Mouse (Mus musculus) heart, postnatal 25 days (tissue): ENCODE measurements around the gene Mfng. TPM values are rescaled to one million over a fixed set of nuclear protein-coding genes. Genes with fewer than 3 reads are reported as not detected.

Source experiments
- DNase-seq: peaks from one replicate; pipeline ENCODE4 v3.0.0; 2022; ENCODE audit warnings: low spot score
- intact Hi-C: fragments of 180-260 bp; cut with DNase I; formaldehyde crosslinking; loops from one replicate; pipeline ENCODE4 v1.15.1; 2025
- total RNA-seq, 2 experiments: library from RNA; stranded (reverse); gene quantifications; 2 replicates each; pipeline ENCODE4 v1.2.3; 2021

The Mfng gene
- total RNA-seq, 2 experiments from 2014 or later: 11.6 to 13.2 TPM

DNA sequence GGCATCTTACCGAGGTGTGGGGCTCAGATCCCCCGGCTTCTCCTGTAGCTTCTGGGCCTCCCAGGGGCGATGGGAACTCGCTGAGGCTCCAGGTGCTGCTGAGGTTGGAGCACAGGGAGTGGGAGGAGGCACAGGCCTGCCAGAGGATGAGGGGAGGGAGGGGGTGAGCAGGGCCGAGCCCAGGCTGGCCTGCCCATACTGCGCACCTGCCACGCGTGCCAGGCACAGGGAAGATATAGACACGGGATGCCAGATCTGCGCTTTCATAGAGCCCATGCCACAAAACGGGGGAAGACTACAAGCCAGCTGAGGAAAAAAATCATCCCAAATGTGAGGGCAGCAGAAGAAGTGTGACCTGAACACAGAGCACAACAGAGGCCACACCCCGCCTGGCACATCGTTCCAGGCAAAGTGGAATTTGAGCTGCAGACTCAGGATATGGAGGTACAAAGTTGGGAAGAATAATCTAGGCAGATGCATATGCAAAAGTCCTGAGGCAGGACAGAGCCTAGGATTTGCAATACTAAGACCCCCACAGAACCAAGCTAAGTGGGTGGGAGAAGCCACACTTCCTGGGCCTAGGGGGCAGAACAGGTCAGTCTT is 16.5 kb upstream of the Mfng start:
- DNase-seq: no peak
- intact Hi-C loops: no loop called here

DNA sequence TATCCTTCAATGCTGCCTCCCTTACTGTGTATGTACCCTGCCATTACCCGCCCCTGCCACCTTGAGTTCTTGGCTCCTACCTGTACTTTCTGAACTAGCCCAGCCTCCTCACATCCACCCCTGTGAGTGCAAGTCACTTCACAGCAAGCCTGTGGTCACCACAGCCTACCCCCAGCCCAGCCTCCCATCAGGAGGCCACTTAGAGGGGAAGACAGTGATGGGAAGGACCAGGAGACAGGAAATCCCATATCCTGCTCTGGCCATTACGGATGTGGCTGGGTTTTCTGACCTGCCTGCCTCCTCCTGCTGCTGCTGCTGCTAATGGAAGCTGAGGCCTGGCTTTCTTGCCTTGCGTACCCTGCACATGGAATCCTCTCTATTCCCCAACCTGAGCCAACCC is 14.8 kb upstream of the Mfng start:
- DNase-seq: no peak
- intact Hi-C loops: no loop called here

DNA sequence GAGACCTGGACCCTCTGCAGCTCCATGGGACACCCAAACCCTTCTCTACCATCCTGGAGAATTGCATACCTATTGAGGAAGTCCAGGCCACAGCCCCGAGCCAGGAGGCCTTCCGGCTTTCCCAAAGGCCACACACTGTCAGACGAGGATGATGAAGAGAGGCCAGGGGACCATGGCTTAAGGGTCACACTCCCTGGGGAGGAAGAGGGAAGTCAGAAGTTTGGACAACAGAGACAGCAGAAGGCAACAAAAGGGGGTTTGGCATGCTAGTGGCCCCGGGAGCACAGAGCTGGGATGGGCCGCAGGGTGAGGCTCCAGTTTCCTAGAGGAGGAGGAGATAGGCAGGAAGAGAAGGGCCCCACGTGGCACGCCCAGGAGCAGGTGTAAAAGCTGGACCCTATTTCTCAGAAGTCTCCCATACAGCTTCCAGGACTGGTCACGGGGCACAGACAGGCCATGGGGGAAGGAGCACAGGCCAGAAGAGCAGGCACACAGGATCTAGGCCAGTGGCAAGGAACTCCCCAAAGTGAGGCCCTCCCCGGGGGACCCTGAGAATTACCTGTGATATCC is 14.1 kb upstream of the Mfng start:
- DNase-seq: no peak
- intact Hi-C loops: loop anchor here (2.0 kb wide), 1 partner anchor 49 kb away; no protein-coding TSS in a partner anchor

DNA sequence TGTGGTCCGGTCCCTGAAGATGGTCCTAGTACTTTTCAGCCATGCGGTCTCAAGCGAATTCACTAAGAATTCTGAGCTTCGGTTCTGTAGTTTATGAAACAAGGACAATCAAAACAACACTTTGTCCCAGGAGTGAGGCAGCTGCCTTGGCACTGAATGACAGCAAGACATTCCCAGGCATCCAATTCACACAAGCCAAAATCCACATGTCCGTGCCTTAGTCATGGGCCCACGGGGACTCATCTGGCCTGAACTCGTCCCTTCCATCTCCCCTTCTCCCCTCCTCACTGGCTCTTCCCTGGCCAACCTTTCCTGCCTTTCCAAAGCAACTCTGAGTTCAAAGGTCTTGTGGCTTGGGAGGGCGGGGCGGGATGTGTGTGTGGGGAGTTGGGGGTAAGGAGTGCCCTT is 13.1 kb upstream of the Mfng start:
- DNase-seq: peak; percentile 72
- intact Hi-C loops: loop anchor here (1.0 to 2.0 kb wide), 2 partner anchors 18 to 50 kb away; no protein-coding TSS in a partner anchor

DNA sequence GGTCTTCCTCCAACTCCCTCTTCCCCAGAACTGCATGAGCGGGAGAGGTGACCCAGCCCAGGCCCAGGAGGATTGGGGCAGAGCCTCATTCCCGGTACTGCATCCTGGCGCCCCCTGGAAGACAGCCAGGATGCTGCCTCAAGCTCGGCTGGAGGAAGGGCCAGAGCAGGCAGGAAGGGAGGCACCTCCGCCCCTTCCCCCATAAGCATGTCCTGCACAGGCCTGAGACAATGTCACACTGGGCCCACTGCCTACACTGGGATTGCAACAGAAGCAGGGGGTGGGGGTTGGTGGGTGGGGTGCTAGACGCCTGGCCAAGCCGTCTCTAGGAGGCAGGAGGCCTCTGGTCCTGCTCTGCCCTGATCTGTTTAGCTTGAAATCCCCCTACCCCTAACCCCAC is 12.7 kb upstream of the Mfng start:
- DNase-seq: peak; percentile 84
- intact Hi-C loops: loop anchor here (1.0 to 2.0 kb wide), 2 partner anchors 18 to 51 kb away; no protein-coding TSS in a partner anchor

DNA sequence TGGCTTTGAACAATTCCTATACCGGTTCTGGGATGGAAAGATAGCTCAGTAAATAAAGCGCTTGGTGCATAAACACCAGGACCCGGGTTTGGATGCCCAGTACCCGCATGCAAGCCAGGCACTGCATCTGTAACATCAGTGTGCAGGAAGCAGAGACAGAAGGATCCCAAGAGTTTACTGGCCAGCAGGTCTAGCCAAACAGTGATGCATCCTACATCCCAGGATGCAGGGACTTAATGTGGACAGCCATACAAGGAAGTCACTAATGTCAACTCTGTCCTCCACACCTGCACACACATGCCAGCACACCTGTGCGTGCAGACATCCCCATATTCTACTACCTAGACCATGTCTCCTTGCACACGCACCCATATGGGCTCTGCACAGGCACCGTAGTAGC is 12.0 kb upstream of the Mfng start:
- intact Hi-C loops: no loop called here

DNA sequence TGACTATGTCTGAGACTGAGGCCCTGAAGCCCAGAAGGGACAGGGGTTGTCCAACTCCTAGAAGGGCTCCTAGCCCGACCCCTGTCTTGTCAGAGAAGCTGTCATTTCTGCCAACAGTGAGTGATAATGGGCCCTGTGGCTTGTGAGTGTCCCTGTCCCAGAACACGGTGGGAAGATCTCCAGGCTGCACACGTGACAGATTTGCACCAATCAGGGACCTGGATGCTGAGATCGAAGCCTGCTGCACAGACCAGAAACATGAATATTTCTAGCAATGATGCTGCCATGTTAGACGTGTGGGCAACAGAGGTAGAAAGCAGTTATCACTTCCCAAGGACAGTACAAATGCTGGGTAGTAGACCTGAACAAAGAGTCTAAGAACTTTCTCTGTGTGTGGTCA is 11.2 kb upstream of the Mfng start:
- DNase-seq: no peak
- intact Hi-C loops: no loop called here

More for the DNA sequence above, 12.0 kb upstream of the Mfng start:
- DNase-seq: no peak

DNA sequence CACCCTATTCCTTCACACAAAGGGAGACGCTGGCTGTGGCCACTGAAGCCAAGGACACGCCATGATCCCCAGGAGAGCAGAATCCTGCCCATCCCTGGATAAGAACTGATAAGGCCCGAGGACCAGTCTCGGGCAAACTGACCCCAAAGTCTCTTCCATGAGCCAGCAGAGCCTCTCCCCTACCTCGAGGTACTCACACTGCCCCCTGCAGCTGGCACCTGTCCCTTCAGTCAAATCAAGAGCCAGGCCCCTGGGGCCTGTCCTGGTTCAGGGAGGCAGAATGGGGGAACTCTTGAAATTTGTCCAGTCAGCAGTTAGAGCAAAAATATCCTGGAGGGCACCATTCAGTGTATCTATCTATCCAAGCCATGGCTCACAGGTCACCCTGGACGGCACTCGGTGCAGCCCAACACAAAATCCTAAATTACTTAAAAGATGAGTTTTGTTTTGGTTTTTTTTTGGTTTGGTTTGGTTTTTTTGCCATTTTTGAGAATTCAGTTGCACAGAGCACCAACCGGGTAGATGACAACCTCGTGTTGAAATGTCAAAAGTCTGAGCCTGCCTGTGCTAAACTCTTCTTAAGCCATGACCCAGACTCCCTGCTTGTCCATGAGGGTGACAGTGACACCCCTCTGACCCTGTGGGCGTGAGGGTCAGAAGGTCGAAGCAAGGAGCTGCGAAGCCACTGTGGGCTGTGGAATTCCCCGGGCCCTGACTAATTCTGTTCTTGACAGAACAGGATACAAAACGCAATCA is 9.3 kb upstream of the Mfng start:
- intact Hi-C loops: no loop called here
- DNase-seq: no peak

DNA sequence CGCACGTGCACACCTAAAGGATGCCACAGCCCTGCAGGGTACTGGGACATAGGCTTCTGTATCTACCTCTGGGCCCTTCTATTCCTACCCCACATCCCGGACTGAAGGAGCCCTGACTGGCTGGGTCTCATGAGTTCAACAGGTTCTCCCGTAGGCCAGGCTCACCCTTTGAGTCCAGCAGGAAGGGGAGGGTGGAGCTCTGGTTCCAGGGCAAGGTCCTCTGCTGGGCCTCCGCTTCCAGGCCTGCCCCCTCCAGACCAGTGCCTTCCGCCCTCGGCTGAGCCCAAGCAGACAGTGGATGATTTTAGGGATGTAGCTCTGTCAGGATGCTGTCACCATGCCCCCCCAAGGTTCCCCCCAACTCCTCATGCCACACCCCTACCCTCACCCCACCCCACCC is 7.6 kb upstream of the Mfng start:
- intact Hi-C loops: no loop called here
- no peak for DNase-seq

DNA sequence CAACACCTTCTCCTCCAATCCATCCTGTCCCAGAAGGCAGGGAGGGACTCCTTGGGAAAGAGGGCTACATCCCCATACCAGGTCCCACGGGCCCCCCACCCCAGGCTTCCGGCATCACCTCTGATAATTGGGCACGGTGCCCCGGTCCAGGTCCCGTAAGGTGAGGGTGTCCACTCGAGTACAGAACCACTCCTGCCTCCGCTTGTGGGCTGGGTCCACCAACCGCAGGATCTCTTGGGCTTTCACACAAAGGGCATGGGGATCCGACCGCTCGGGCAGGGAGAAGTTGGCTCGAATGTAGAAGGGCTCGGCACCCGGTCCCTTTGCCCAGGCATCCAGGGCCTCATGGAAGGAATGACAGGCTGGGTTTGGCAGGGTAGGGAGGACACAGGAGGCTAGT is 7.1 kb upstream of the Mfng start:
- DNase-seq: no peak
- intact Hi-C loops: no loop called here

DNA sequence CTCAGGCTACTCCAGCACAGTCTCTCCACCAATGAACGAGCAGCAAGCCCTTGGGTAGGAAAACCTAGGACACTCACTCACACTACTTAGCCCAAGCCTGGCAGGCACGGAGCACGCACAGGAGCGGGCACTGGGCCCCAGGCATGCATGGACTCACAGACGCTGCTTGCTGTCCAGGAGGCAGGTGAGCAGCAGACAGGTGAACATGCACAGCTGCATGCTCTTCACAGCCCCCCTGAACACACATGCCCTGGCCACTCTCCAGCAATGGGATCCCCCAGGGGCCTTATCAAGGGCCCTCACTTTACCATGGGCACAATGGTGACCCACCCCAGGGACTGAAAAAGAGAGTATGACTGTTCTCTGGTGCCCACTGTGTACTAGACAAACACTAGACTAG is 6.4 kb upstream of the Mfng start:
- intact Hi-C loops: no loop called here

DNA sequence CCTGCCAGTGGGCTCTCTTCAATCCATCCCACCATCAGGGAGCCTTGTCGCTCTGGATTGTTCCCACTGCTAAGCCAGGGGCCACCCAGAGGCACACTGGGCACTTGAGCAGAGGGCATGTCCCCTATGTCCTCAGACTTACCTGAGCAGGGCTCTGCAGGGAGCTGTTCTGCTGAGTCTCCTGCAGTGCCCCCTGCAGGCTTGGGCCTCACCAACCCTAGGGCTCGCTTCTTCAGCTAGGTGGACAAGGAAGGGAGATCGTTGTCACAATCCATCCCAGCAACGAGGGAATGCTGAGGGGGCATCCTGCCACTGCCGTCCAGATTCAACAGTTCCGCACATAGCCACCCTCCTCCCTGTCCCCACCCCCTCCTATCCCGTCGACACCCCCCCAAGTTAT is 6.0 kb upstream of the Mfng start:
- DNase-seq: no peak

More for the DNA sequence above, 6.4 kb upstream of the Mfng start:
- no peak for DNase-seq

DNA sequence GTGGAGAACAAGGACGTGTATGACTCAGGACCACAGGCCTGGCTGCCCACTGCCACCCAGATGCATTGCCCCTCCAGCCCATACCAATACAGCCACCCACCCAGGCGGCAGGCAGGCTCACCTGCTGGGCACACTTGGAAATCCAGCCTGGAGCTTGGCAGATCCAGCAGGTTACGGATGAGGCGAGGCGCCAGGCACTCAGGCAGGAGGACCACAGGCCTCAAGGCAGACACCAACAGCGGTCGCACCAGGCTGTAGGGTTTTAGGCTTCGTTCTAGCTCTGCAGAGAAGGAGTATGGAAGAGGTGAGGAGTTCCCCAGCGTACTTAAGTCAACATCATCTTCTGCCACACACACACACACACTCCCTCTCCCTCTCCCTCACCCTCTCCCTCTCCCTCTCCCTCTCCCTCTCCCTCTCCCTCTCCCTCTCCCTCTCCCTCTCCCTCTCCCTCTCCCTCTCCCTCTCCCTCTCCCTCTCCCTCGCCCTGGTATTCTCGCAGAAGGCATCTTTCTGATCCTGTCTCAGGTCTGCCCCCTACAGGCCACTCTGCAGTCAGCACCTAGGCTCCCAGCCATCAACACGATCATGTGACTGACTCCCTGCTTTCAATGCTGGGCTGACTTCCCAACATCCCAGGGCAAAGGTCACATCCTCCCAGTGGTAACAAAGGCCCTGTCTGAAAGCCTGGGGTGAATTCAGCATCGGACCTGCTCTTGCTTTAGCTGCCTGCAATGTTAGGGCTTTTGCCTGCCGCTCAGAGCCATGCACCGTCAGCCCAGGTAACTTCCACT is 5.0 kb upstream of the Mfng start:
- intact Hi-C loops: no loop called here
- peak; percentile 84 for DNase-seq

More for the DNA sequence above, 6.0 kb upstream of the Mfng start:
- intact Hi-C loops: no loop called here

DNA sequence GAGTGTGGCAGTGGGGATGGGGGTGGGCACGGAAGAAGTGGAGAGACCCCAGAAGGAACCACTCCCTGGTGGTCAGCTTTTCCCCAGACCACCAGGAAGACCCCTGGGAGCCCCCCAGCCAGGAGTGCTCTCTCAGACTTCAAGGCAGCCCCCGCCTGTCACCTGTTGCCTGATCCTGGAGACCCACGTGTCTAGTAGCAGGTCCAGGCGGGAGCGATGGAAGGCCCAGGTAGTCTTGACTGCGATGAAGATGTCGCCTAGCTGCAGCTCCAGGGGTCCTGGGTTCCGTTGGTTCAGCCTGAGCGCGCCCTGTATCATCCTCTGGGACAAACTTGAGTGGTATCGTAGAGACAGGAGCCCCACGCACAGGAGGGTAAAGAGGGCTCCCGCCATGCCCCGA is 419 bp downstream of the Mfng start:
- intact Hi-C loops: no loop called here
- no peak for DNase-seq

DNA sequence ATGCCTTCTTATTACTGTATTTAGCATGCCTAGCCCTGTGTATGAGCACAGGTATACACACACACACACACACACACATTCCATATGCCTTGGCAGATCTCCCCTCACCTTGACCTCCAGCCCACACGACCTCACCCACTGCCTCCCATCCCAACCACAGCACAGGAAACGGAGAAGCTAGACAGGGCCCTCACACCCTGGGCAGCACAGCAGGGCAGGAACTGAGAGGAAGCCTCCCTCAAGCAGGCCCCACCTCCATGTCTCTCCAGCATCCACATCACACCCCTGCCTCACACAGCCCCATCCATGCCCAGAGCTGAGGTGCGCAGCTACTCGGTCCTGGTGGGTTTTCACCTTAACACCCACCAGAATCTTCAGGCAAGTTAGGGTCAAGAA is 909 bp downstream of the Mfng start:
- no peak for DNase-seq
- intact Hi-C loops: no loop called here

DNA sequence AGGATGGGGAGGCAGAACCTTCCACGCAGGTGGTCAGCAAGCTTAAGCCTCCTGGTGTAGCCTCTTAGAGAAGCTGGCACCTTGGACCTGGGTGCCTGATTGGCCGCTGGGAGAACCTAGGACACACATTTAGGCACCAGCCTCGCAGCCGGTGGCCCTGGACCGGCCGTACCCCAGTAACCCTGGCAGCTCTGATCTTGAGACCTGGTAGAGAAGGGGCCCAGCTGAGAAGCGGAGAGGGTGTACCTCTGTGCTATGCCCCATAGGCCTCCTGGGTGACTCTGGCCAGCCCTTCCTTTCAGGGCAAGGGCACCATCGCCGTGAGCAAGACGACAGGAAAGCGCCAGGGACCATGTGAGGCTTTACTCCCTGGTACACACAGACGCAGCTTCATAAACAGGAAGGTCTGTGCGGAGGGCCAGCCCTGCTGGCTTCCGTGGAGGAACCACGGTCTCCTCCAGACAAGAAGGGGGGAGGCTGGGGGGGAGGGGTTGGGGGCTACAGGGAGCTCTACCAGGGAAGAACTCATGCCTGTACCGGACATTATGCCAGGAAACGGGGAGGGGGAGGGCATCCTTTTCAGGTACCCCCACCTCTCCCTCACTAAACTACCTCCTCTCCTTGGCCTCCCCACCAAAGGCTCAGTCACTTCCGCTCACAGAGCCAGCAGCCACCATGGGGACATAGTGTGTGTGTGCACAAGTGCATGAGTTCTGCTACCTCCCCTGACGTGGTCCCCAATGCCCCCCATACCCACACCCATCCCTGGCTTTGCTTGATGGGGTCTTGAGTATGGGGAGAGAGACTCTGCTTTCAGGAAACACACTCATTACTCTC is 1.5 kb downstream of the Mfng start:
- DNase-seq: peak; percentile 49

DNA sequence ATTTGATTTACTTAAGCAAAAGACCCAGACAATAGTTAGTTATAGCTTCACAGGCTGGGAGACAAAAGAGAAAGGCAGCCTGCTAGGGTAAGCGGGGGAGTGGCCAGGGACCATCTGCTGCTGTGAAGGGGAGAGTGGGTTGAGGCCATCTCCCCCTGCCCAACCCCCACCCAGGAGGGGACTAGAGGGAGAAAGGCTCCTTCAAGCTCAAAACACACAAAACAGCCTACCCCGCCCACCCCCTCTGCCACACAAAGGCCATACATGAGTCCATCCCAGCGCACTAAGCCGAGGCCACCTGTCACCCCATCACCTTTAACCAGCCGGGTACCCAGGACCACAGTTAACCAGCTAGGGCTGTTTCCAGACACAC is 2.3 kb downstream of the Mfng start:
- intact Hi-C loops: no loop called here
- no peak for DNase-seq

More for the DNA sequence above, 1.5 kb downstream of the Mfng start:
- intact Hi-C loops: no loop called here

DNA sequence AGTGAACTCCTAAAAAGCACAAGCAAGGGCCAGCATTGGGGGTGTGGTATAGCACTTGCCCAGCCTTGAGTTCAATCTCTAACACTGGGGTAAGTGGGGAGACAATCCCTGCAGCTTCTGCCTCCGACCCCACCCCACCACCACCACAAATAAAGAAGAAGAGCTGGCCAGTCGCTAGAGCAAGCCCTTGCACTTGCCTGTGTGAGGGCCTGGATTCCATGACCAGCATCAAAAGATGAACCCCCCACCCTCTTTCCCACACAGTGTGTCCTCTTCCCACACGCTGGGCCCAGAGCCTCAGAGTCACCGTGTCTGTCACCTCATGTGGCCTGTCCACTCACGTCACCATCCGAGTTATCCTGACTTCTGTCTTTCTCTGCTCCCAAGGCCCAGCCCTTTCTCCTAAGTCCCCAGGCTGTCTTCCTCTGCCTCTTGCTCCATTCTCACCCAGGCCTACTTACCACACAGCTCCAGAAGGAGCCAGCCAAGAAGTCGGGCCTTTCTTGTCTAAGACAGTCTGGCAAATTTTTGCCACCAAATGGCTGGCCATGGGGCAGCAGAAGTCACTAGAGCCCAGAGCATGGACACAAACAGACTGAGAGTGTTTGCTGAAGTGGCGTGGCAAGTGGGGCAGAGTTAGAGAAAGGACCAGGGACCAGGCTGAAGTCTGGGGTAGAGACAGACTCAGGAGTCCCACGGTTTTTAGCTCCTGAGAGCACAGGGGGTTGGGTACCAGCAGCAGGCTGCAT is 2.9 kb downstream of the Mfng start:
- no peak for DNase-seq
- intact Hi-C loops: no loop called here

DNA sequence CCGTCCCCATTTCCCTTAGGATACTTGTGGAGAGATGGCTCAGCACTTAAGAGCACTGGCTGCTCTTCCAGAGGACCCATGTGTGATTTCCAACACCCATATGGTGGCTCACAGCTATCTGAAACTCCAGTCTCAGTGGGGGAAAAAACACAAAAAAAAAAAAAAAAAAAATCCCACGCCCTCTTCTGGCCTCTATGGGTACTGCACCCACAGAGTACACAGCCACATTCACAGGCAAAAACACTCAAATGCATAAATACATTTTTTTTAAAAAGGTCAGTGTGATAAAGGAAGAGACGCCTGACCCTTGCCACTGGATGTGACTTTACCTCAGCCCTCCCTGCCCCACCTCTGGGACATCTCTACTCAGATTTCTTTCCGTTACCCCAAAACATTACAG is 4.2 kb downstream of the Mfng start:
- DNase-seq: no peak
- intact Hi-C loops: no loop called here
